Mouse (Mus musculus) spleen, adult 2 months (tissue): ENCODE measurements at regions not wholly inside any gene's neighbourhood (a gene's known extent, or its start where the extent isn't known, plus 50 kb on each side); places are given as distances from the start of the nearest gene placed in this dataset.

Experiments
- DNase-seq, 2 experiments: peaks; one replicate each; pipeline versions ENCODE4 v3.0.0 to v3.0.0-alpha.2; 2012 to 2021; ENCODE audit warnings: low spot score in 2 of 2, low read depth in 1 of 2
- H3K27ac ChIP-seq: fragments of 200-500 bp; 2 replicates; pipeline ENCODE4 v1.5.1; 2012; ENCODE audit warnings: low read length, inconsistent platforms; ENCODE audit not compliant: insufficient read depth
- H3K27me3 ChIP-seq: fragments of 200-500 bp; 2 replicates; pipeline ENCODE4 v1.6.1; 2012; ENCODE audit warnings: mild to moderate bottlenecking, moderate library complexity, low read length, inconsistent platforms; ENCODE audit not compliant: control insufficient read depth, insufficient read depth
- H3K36me3 ChIP-seq: fragments of 200-500 bp; 2 replicates; pipeline ENCODE4 v1.6.1; 2012; ENCODE audit warnings: mild to moderate bottlenecking, low read length, inconsistent platforms; ENCODE audit not compliant: control insufficient read depth, insufficient read depth
- H3K4me1 ChIP-seq: fragments of 200-500 bp; 2 replicates; pipeline ENCODE4 v1.6.1; 2011; ENCODE audit warnings: inconsistent platforms; ENCODE audit not compliant: control insufficient read depth, insufficient read depth, insufficient read length
- H3K4me3 ChIP-seq: fragments of 200-500 bp; 2 replicates; pipeline ENCODE4 v1.5.1; 2011; ENCODE audit warnings: mild to moderate bottlenecking, inconsistent platforms; ENCODE audit not compliant: insufficient read depth, insufficient read length; ENCODE audit errors: extremely low read depth
- CTCF ChIP-seq: fragments of 200-500 bp; IDR thresholded peaks from 2 replicates; pipeline ENCODE4 v1.5.1; 2011; ENCODE audit warnings: mild to moderate bottlenecking, inconsistent platforms; ENCODE audit not compliant: insufficient read depth, insufficient read length, insufficient replicate concordance; ENCODE audit errors: extremely low read depth
- POLR2A ChIP-seq: fragments of 200-500 bp; IDR thresholded peaks from 2 replicates; pipeline ENCODE4 v1.6.1; 2011; ENCODE audit warnings: low read depth, low read length, inconsistent platforms
- WGBS: fragments of 180-500 bp; shearing (Covaris S2); methylation state at CpG from one replicate; pipeline ENCODE4 v1.1.7; 2018; 5-methylcytosine and 5-hydroxymethylcytosine counted together

DNA sequence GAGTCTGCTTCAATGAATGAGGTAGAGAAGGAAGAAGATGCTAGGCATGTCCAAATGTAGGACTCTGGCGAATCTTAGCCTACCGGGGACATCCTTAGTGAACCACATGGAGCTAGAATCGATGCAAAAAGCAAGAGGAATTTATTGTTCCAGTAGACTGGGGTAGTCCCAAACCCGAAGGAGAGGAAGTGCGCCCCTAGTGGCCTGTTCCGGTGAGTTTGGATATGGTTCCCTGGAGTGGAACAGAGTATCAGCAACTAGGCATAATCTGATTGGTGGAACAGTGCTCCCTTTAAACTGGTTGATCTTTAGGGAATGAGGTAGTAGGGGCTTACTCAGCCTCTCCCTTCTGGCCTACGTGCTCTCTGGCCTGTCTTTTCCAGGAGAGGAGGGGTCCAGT lies 174.0 kb downstream of the Fam76b start:
- no peaks in the 10 kb centered on the region for H3K4me1 ChIP-seq
- H3K27ac ChIP-seq: no peak overlapping the region
- DNase-seq: no peak
- H3K27me3 ChIP-seq: no peaks in the 10 kb centered on the region
- TF ChIP-seq POLR2A (no peak), CTCF (no peak)
- H3K36me3 ChIP-seq: no peaks in the 10 kb centered on the region
- 84% methylated on average over 7 of the region's 7 CpGs for WGBS
- no peak overlapping the region for H3K4me3 ChIP-seq

DNA sequence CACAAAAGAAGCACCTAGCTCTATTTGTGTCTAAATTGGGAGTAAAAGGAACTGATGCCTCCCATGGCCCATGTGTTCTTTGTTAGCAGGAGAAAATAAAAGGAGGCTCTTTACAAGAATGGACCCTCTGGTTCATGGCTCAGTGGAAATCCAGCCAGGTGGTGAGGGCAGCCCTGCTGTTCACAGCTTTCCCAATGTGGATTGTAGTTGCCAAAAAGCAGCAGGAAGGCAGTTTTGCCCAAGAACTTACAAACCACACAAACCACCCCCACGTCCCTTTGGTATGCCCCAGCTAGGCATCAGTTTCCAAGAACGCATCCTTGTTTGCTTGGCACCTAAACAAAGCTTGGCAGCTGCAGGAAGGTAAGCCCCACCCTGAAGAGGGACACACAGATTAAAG lies 174.7 kb downstream of the Fam76b start:
- WGBS: 68% methylated on average over 2 of the region's 2 CpGs
- H3K36me3 ChIP-seq: no peaks in the 10 kb centered on the region
- no peak overlapping the region for H3K4me3 ChIP-seq
- no peaks in the 10 kb centered on the region for H3K27me3 ChIP-seq
- H3K4me1 ChIP-seq: no peaks in the 10 kb centered on the region
- DNase-seq: no peak
- H3K27ac ChIP-seq: no peak overlapping the region
- TF ChIP-seq POLR2A (no peak), CTCF (no peak)

DNA sequence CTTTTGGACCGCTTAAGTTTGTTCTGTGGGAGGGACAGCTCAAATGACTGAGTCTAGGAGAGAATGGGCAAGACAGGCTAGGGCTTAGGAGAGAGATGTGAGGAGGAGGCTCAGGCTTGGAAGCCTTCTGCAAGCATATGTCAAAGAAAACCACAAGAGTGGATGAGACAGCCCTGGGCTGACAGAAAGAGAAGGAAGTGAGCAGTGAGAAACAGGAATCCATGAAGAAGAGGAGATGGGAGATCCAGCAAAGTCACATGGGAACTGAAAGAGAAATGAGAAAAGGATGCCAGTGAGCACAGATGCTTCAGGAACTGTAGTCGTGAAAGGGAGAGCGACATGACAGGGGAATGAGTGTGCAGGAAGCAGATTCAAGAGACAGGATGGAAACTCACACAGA lies 175.6 kb downstream of the Fam76b start:
- H3K36me3 ChIP-seq: no peaks in the 10 kb centered on the region
- H3K27me3 ChIP-seq: no peaks in the 10 kb centered on the region
- TF ChIP-seq POLR2A (no peak), CTCF (no peak)
- DNase-seq: no peak
- H3K4me3 ChIP-seq: no peak overlapping the region
- no peak overlapping the region for H3K27ac ChIP-seq
- 59% methylated on average over 3 of the region's 3 CpGs for WGBS
- no peaks in the 10 kb centered on the region for H3K4me1 ChIP-seq

DNA sequence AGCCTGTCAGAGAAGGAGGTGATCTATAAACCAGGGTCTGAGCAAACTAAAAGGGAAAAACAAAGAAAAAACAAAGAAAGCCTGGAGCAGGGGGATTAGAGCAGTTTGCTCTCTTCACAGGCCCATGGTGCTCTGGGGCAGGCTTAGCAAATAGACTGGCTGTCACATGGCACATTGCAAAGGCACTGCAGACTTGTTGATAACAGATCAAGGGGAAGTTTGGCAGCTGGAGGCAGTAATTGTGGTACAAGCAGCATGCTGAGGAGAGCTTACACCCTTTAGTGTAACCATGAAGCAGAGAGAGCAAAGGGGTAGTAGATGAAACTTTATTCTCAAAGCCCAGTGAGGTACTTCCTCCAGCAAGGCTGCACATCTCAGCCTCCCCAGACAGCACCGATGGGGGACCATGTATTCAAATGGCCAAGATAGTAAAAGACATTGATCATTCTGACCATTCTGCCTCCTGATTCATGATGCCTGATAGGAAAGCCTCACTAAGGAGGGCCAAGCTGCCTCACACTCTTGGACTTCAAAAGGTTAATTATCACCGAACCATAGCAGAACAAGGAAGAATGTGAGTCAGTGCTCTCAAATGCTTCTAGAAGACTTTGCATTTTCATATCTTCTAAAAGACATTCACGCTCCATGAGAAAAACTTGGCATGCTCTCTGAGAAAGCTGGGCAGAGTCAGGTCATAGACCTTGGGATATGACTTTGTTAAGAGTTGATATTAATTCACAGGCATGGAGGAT lies 178.9 kb downstream of the Fam76b start:
- Histone ChIP-seq H3K4me1 (no peaks in the 10 kb centered on the region), H3K27me3 (no peaks in the 10 kb centered on the region), H3K27ac (no peak overlapping the region), H3K36me3 (no peaks in the 10 kb centered on the region), H3K4me3 (no peak overlapping the region)
- DNase-seq: no peak
- TF ChIP-seq CTCF (no peak), POLR2A (no peak)
- 70% methylated on average over 3 of the region's 3 CpGs for WGBS

DNA sequence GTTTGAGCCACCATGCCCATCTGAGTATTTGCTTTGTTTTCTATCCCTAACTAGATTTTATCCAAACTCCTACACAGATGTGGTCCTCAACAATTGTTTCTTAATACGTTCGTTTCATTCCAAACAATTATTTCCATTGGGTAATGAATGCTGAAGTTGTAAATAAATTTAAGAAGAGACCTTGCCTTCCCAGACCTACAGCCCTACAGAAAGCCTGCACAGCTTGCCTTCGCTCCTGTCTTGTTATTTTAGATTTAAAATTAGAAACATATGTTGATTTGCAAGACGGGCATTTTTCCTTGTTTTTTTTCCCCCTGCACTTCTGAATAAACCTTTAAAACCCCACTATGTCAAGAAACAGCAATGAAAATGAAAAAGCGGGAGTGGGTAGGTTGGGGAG lies 181.9 kb downstream of the Fam76b start:
- Histone ChIP-seq H3K4me3 (no peak overlapping the region), H3K27me3 (no peaks in the 10 kb centered on the region), H3K4me1 (no peaks in the 10 kb centered on the region), H3K27ac (no peak overlapping the region), H3K36me3 (no peaks in the 10 kb centered on the region)
- 94% methylated on average over 5 of the region's 5 CpGs for WGBS
- TF ChIP-seq CTCF (no peak), POLR2A (no peak)
- DNase-seq: no peak

DNA sequence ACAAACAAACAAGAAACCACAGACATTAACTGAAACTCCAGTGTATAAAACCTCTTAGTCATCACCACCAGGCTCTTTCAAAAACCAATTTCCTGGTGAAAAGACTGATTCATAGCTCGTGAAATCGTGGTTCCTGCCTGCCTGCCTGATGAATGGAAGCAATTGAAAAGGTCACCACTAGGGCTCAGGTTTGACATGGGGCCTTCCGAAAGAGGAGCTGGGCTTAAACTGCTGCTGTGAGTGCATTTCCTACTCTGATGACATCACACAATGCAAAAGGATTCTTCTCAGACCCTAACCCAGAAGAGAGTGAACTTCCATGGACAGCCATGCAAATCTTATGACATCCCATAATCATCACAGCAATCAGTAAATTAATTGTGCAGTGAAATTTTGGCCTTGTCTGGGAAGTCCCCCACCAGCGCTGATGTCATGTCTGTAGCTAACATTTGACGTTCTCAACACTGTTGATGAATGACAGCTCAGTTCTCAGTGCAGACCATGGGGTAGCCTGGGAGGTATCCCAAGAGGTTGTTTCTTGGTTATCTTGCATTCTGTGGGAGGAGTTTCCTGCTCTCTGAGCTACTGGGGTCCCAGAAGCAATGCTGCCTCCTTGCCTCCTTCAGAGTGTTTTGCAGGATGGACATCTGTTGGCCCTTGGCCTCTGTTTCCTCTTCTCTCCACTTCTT lies 182.9 kb downstream of the Fam76b start:
- TF ChIP-seq POLR2A (no peak), CTCF (no peak)
- H3K27ac ChIP-seq: no peak overlapping the region
- WGBS: 46% methylated on average over 5 of the region's 5 CpGs
- H3K4me3 ChIP-seq: no peak overlapping the region
- no peaks in the 10 kb centered on the region for H3K36me3 ChIP-seq
- H3K4me1 ChIP-seq: no peaks in the 10 kb centered on the region
- peak in 1 of 2 experiments; percentile 2 for DNase-seq
- H3K27me3 ChIP-seq: no peaks in the 10 kb centered on the region

DNA sequence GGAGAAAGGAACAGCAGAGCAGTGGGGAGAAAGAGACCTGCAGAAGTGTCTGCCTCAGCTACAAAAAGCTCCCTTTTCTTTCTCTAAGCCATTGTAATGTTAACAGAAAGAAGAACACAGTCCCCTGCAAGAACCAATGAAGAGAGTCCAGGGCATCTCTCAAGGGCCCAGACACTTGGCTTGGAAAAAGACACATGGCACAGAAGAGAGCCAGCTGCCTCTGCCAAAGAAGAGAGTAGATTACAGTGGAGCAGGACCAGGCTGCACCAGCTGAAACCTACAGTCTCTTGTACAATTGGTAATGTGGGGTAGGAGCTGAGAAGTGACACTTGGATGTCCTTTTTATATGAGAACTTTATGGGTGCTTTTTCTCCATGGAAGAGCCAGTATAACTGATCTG lies 196.7 kb downstream of the Fam76b start:
- Histone ChIP-seq H3K4me3 (no peak overlapping the region), H3K36me3 (no peaks in the 10 kb centered on the region), H3K4me1 (no peaks in the 10 kb centered on the region), H3K27ac (no peak overlapping the region), H3K27me3 (no peaks in the 10 kb centered on the region)
- TF ChIP-seq POLR2A (no peak), CTCF (no peak)
- DNase-seq: no peak
